Mouse (Mus musculus) olfactory bulb, adult 2 months (tissue): ENCODE measurements at regions not wholly inside any gene's neighbourhood (a gene's known extent, or its start where the extent isn't known, plus 50 kb on each side); places are given as distances from the start of the nearest gene placed in this dataset.
"Not testable (repeated sequence)": the region's sequence is repeated elsewhere in the genome, so short reads cannot be mapped to it uniquely, and the experiment has no call there.

Source experiments
- H3K27ac ChIP-seq: fragments of 200-500 bp; 2 replicates; pipeline ENCODE4 v1.5.1; 2012; ENCODE audit warnings: low read depth, low read length; ENCODE audit not compliant: insufficient read depth
- H3K4me1 ChIP-seq: fragments of 200-500 bp; 2 replicates; pipeline ENCODE4 v1.6.1; 2012; ENCODE audit warnings: low read length; ENCODE audit not compliant: control insufficient read depth, insufficient read depth
- H3K4me3 ChIP-seq: fragments of 200-500 bp; 2 replicates; pipeline ENCODE4 v1.5.1; 2012; ENCODE audit warnings: mild to moderate bottlenecking, low read depth, low read length, moderate library complexity; ENCODE audit not compliant: insufficient read depth
- CTCF ChIP-seq: fragments of 200-500 bp; IDR thresholded peaks from 2 replicates; pipeline ENCODE4 v1.5.1; 2012; ENCODE audit warnings: low read depth, mild to moderate bottlenecking, low read length, moderate library complexity; ENCODE audit not compliant: insufficient read depth
- POLR2A ChIP-seq: fragments of 200-500 bp; IDR thresholded peaks from 2 replicates; pipeline ENCODE4 v1.6.1; 2012; ENCODE audit warnings: mild to moderate bottlenecking, low read depth, low read length, moderate library complexity; ENCODE audit not compliant: insufficient read depth
- WGBS: fragments of 180-500 bp; shearing (Covaris S2); methylation state at CpG from one replicate; pipeline ENCODE4 v1.1.7; 2018; 5-methylcytosine and 5-hydroxymethylcytosine counted together

DNA sequence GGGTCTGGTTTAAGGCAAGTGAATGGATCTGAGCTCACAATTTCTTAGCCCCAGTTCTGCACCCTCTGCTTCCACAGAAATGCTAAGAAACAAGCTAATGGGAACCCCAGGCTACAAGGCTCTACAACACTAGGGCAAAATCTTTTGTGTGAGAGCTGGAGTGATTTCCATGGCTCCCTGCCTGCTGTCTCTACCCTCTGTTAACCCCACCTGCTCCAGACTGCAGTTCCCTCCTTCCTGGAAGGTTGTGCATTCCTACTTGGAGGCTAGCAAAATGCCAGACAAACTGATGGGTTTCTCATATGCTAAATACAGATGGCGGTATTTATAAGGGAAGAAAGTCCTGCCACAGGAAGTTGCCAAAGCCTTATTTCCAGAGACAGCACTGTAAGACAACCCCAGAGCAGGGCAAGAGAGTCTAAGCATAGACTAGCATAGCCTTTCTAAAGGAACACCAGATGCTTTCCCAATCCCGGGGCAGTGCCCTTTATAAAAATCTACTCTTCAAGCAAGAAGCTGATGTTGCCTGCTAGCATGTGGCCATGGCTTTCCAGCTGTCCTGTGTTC lies 145.1 kb downstream of the Spata19 start:
- TF ChIP-seq POLR2A (no peak), CTCF (no peak)
- Histone ChIP-seq H3K4me3 (no peak overlapping the region), H3K4me1 (peaks cover 8% of the 10 kb centered on the region), H3K27ac (no peak overlapping the region)
- WGBS, result 69% methylated on average over 2 of the region's 2 CpGs

DNA sequence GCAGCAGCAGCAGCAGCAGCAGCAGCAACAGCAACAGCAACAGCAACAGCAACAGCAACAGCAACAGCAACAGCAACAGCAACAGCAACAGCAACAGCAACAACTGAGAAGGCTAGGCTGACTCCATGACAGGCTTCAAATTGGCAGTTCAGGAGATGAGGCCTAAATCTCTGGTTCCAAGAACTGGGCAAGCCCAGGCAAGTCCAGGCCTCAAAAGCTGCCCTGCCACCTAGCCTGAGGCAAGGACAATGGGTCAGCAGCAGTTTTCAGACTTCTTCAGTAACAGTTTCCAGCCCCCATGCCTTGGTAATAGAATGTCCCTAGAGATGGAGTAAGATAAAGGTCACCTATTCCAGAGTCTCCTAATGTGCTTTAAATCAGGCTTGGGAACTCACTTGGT lies 158.1 kb downstream of the Spata19 start:
- H3K4me1 ChIP-seq, H3K27ac ChIP-seq, H3K4me3 ChIP-seq: not testable (repeated sequence)

DNA sequence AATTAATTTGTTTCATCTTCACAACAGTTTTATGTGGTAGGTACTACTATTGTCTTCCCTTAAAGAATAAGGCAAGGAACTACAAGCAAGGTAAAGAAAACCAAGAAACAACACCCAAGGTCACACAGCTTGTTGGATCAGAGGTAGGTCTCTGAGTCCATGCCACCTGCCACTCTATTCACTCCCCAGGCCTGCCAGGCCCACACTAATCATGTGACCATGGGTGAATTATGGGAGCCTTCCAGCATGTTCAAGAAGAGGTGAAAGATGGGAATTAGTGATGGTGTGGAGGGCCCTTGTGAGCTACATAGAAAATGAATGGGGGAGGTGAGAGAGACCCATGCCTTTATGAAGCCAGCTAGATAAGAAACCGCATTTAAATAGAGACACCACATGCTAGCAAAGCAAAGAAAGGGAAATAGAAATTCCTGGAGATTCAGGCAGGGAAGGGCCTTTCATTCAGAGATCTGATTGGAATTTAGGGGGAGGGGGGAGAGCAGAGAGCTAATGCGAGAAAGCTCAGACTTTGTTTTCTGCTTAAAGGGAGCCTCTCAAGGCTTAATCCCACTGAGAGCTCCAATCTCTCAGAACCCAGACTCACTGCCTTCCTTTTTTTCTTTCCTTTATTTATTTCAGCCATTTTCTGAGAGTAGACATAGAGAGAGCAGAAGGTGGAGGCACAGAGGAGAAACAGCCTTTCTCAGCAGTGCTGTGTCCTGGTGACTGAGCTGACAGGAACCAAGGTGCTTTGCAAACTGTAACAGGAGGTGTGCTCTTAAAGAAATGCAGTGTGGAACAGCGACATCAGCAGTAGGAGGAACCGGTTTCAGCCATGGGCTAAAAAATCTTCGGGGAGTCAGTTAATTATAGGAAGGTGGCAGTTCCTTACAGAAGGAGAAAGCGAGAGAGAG lies 160.0 kb downstream of the Spata19 start:
- no peak overlapping the region for H3K27ac ChIP-seq
- no peaks in the 10 kb centered on the region for H3K4me1 ChIP-seq
- TF ChIP-seq POLR2A (no peak), CTCF (no peak)
- H3K4me3 ChIP-seq, result no peak overlapping the region
- WGBS, result 31% methylated on average over 6 of the region's 6 CpGs

DNA sequence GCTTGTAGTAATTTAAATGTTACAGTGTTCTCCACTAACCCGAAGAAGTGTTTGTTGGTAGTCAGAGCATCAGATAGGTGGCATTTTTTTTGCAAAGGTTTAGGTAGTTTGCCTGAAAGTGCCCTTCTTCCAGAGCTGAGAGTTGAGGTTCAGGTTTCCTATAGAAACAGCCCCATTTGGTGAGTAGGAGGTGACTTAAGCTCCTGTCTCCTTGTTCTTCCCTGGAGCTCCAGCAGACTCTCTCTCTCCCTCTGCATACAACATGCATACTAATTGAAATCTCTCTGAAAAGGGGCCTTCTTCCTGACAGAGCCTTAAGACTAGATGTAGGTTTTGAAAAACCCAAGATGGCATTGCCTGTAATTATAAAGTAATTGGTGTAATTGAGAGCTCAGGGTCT lies 161.3 kb downstream of the Spata19 start:
- Histone ChIP-seq H3K27ac (no peak overlapping the region), H3K4me3 (no peak overlapping the region), H3K4me1 (no peaks in the 10 kb centered on the region)
- TF ChIP-seq CTCF, result no peak
- no peak for TF ChIP-seq POLR2A
- 29% methylated on average over 1 of the region's 1 CpGs for WGBS

DNA sequence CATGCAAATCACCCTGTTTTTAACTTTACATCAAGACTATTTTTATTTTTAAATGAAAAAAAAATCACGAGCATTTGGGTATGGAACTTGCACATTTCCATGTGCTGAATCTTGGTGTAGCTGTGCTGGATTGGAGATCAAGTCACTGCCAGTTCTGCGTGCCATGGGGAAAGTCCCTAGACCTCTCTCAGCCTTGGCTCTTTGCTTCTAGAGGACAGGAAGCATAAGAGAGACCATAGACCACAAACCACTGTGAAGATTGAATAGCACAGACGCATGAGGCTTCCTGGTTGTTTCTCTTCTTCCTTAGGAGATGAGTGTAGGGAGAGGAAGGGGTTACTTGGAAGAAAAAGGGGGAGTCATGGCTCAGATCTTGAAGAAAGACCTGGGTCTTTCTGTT lies 161.7 kb downstream of the Spata19 start:
- whole genome bisulfite sequencing, result 58% methylated on average over 3 of the region's 3 CpGs
- no peaks in the 10 kb centered on the region for H3K4me1 ChIP-seq
- H3K27ac ChIP-seq, result no peak overlapping the region
- TF ChIP-seq POLR2A, result no peak
- TF ChIP-seq CTCF, result no peak
- no peak overlapping the region for H3K4me3 ChIP-seq

- Histone ChIP-seq H3K27ac (0 out of 2 replicates have a peak overlapping the region, but pooled peaks have one; percentile 16), H3K4me1 (peaks cover 5% of the 10 kb centered on the region), H3K4me3 (no peak overlapping the region)
- TF ChIP-seq CTCF (no peak), POLR2A (no peak)
- 44% methylated on average over 8 of the region's 8 CpGs for WGBS
Measured at GRCm38 (mm10) chr9:27568372-27569053, 171.9 kb downstream of the Spata19 start.

GRCm38 (mm10) chr9:27569054-27569387 lies 172.4 kb downstream of the Spata19 start:
- Histone ChIP-seq H3K4me1 (peaks cover 5% of the 10 kb centered on the region), H3K4me3 (no peak overlapping the region), H3K27ac (0 out of 2 replicates have a peak overlapping the region, but pooled peaks have one; percentile 16)
- no peak for TF ChIP-seq CTCF
- 52% methylated on average over 7 of the region's 7 CpGs for WGBS

GRCm38 (mm10) chr9:27617096-27617839 lies 173.3 kb upstream of the Opcml start:
- 54% methylated on average over 7 of the region's 7 CpGs for WGBS
- no peaks in the 10 kb centered on the region for H3K4me1 ChIP-seq
- no peak overlapping the region for H3K27ac ChIP-seq
- TF ChIP-seq POLR2A (no peak), CTCF (no peak)
- H3K4me3 ChIP-seq, result no peak overlapping the region

- Histone ChIP-seq H3K4me3 (no peak overlapping the region), H3K4me1 (no peaks in the 10 kb centered on the region), H3K27ac (no peak overlapping the region)
- TF ChIP-seq CTCF, result no peak
- no peak for TF ChIP-seq POLR2A
- WGBS, result 65% methylated on average over 6 of the region's 6 CpGs
Measured at GRCm38 (mm10) chr9:27634901-27635300, 155.7 kb upstream of the Opcml start.
